Mouse (Mus musculus) retina, postnatal 1 day (tissue): Measurements from ENCODE around the gene Prlh.

Experiments used
- DNase-seq: peaks from one replicate; pipeline ENCODE4 v3.0.0-alpha.2; 2012

The Prlh gene

GRCm38 (mm10) chr1:90956245-90957096 lies 3.6 kb downstream of the Prlh start:
- peak; percentile 84 for DNase-seq

DNA sequence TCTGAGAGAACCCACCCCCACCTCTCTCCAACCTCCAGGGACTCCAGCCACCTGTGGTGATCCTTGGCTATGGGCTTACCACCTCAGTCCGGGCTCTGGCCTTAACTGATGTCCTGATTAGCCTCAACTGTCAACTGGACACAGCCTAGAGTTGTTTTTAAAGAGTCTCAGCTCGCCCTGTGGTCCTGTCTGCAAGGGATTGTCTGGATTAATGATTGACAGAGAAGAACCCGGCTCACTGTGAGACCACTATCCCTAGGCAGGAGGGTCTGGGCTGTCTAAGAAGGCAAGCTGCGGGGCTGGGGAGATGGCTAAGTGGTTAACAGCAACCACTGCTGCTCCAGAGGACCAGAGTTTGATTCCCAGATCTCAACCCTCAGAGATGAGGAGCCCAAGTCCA lies 9.6 kb downstream of the Prlh start:
- DNase-seq: no peak

GRCm38 (mm10) chr1:90962994-90963393 lies 10.1 kb downstream of the Prlh start:
- DNase-seq: peak; percentile 59

DNA sequence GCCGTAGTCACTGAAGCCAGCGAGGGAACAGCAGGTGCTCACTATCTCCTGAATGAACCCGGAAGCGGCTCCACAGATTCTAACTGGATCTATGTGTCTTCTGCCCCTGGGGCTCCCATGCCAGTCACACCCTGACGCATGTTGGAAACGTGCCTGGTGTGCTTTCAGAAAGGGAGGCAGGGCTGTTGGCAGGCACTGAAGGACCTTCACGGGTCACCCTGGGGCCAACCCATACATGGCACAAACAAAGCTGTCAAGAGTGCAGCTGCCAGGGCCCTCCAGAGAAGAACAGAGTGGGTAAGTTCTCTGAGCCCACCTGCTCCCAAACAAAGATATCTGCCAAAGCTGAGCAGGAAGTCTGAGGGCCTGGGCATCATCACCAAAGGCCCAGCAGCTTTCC lies 14.7 kb downstream of the Prlh start:
- peak; percentile 80 for DNase-seq

DNA sequence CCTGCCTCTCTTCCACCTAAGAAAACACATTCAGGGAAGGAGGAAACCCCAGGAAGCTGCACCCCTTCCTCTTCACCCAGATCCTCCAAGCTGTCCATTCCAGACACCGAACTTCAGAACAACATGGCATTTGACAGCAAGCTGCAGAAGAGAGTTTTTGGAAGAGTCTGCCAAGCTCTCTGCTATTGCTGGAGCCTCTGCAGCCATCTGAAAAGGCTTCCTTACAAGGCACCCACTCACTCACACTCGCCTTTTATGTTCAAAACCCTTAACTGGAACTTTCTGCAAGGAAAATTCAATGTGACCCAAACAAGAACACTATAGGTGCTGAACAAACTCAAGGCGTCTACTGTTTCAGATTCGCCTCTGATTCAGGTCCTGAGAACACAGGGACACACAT lies 15.7 kb downstream of the Prlh start:
- no peak for DNase-seq

DNA sequence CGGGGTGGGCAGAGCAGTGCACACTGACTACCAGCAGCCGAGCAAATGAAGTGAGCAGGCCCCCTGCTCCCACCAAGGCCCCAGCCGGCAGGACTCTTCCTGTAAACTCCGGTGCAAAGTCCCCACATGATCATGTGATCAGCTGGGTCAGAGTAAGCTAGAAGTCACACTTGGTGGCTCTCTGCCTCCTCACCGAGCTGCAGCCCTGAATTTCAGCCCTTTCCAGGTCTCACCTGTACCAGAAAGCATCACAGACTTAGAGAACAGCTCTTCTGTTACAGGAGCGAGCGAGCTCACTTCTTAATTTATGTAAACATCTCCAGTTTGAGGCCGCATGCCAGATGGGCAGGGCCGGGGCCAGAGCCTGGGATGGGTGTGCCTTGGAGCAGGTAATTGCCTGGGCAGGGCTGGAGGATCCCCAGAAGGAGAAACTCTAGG lies 16.5 kb downstream of the Prlh start, which contains the start of gene Rab17:
TSS of gene Rab17 (minus strand) at position 315 of the 438 bp plus-strand sequence.
- no peak for DNase-seq

GRCm38 (mm10) chr1:90969881-90970390 lies 17.0 kb downstream of the Prlh start:
- no peak for DNase-seq

DNA sequence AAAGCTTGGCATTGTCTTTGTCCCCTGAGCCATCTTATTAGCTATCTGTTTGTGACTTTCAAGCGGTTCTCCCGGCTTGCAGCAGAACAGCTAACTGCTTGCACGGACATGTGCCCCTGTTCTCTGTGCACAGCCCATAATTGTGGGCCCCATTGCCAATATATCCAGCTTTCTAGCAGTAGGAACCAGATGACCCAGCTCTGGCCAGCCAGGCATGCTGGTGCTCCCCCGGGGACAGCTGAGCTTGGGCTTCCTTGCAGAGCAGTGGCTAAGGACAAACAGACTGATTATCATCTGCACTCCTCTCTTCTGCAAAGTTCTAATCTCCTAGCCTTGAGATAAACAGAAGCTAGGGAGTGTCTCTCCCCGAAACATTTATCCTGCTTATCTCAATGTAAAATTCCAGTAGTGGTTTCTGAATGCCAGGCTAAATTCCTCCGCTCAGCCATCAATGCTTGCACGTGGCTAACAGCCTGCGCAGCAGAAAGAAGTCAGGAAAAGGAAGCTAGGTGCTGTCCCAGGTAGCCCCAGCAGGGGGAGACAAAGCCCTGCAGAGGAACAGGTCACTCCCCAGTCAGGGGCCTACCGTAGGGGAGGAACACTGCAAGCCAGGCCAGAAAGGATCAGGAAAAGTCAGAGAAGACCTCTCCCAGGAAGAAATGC lies 20.1 kb downstream of the Prlh start:
- DNase-seq: peak; percentile 93

DNA sequence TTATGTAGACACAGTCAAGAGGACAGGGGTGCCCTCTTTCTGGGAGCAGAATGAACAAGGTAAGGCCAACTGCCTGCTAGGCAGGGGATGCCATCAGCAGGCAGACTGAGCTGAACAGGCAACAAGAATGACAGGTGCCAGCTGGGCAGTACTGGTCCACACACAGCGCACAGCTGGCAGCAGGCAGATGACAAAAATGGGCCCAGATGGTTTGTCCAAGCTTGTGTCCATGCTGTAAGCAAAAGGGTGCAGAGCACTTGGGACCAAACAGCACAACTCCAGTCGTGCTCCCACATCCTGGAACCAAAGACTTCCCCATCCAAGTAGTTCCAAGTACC lies 20.6 kb downstream of the Prlh start:
- DNase-seq: no peak

DNA sequence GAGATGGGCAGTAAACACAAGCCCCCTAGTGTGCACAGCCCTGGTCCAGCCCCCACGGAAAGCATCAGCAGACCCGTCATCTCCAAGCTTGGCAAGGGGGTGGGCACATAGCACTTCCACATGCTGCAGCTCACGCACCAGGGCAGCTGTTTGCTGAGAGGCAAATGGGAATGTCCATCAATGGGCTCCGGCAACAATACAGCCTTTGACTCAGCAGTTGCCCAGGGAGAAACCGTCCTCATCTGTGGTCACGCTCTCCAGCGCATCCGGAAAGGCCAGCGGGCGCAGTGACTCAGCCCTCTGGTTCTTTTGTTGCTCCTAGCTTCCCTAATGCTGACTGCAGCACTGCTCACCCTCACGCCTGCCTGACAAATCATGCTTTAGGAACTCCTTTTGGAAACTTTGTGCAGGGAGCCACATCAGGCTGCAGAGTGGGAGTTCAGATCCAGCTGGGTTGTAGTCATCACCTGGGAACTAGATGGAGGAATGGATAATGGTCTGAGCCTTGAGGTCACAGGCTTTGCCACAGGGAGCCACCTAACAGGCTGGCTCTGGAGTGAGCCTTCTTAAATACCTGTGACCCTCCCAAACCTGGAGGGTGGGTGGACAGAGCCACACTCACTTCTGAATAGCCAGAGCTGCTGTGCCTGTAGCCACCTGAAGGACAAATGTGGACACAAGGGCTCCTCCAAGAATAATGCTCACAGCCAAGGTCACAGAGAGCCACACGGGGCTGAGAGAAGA lies 22.2 kb downstream of the Prlh start:
- peak; percentile 93 for DNase-seq

- no peak for DNase-seq
These were observed 23.1 kb downstream of the Prlh start for GRCm38 (mm10) chr1:90975960-90976359.

GRCm38 (mm10) chr1:90980638-90981330 lies 27.9 kb downstream of the Prlh start:
- no peak for DNase-seq

GRCm38 (mm10) chr1:90981346-90981745 lies 28.4 kb downstream of the Prlh start:
- no peak for DNase-seq

DNA sequence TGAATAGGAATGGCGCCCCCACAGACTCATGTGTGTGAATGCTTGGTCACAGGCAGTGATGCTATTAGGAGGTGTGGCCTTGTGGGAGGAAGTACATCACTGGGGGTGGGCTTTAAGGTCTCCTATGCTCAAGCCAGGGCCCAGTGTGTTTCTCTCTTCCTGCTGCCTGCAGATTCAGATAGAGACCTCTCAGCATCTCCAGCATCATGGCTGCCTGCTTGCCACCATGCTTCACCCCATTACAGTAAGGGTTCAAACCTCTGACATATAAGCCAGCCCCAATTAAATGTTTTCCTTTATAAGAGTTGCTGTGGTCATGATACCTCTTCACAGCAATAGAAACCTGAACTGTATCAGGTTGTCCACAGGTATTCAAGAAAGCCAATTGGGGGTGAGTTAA lies 43.0 kb downstream of the Prlh start:
- DNase-seq: no peak

DNA sequence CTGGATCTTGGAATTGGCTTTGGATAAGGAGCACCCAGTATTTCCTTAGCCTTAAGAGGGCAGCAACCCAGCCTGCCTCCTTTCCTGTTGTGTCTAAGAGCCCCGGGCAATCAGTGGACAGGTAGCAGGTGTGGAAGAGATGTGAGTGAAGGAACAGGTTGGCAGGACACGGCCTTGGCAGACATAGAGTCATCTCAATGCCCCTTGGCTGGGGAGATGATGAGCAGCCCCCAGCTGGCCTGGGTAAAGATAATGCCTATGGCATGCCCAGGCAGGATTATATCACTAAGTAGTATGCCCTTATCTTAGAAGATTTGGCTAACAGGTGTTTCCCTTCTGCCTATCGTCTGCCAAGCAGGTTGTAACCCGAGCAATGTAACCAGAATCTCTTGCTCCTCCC lies 44.2 kb downstream of the Prlh start:
- DNase-seq: no peak

- no peak for DNase-seq
These were observed 44.7 kb downstream of the Prlh start for GRCm38 (mm10) chr1:90997641-90998040.

DNA sequence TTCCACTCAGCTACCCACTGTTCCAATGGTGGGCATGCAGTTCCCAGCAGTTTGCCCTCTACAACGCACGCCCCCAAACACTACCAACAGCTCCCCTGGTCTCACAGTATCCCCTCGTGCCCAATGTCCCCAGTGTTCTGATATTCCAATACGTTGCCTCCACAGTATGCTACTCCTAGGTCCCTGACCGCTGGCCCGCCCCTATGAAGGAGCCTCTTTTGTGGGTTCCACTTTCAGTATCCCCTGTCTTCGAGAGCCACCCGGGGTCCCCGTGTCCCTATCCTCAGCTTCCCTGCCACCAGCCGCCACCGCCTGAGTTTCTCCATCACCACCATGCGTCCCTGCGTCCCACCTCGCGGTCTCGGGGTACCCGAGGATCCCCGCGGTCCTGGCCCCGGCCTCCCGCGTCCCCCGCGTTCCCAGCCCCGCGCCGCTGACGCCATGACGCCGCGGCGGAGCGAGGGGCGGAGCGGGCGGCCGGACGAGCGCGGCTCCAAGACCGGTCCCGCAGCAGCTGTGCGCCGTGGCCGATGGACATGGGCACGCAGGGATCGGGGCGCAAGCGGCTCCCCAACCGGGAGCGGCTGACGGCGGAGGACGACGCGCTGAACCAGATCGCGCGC lies 45.5 kb downstream of the Prlh start, which contains the start of gene Lrrfip1:
TSS of gene Lrrfip1 (plus strand) at position 470 of the 623 bp plus-strand sequence.
- DNase-seq: peak; percentile 81

DNA sequence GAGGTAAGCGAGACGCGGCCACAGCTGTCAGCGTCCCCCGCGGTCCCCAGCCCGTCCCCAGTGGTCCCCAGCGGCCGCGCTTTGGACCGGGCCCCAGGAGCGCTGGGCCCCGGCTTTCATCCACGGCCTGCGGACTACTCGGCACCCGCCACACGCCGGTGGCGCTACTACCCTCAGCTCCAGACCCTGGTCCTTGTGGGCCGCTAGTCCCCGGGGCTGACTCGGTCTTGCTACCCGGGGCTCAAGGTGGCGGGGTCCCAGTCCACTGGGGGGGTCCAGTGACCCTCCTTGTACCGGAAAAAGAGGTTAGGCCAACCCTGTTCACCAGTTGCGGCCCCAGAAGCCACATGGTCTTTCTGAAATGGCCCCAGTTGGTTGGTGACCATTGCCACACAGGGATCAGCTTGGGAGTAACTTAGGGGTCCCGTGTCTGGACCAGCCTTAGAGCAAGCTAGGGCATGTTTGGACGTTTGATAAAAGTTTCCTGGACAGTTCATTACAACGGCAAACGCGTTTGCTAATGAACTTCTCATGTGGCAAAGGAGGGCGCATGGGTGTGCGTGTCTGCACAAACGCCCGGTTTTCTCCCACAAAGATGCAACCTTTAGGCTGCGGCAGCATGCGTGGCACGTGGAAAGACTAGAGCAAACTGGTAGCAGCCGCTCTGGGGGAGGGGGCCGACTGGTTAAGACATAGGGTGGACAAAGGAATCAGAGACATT lies 46.1 kb downstream of the Prlh start:
- DNase-seq: peak; percentile 48

DNA sequence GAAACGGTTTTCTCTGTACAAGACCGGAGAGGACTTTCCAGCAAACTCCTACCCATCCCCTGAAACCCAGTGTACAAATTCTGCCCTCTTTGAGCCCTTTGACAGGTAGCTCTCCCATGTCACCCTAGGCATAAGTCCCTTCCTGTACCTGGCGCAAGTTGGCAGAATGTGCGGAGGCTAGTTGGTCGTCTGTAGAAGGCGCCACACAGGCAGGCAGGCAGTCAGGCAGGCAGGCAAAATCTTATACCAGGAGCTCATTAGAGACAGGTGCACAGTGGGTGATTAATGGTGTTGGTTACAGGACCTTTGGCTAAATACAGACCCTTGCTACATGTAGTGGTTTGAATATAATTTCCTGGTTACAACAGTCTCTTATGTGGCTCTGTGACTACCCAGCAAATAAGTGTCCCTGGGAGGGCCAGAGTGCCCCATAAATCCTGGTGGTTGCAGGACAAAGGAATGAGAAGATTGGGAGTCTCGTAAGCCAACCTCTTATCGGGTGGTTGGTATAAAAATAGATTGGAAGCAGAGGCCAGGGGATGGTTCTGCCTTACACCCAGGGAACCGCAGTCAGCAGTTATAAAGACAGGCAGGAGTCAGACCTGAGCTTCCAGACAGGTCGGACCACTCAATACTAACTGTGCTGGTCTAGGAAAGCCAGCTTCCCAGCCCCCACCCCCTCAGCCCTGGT lies 47.1 kb downstream of the Prlh start:
- no peak for DNase-seq

DNA sequence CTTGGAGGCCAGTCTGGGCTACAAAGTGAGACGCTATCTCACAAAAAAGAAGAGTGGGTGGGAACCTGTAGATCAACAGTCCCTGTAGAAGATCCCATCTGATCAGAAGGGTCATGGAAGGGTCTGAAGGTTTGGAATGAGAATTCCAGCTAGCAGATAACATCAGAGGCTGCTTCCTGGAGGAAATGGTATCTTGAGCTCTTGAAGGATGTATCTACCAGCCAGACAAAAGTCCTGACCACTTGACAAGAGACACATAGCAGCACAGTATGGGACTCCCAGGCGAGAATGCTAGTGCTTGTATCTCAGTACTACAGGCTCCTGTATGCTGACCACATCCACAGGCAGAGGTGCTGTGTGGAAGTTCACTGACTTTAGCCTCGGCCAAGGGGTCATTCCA lies 48.2 kb downstream of the Prlh start:
- no peak for DNase-seq
